Mouse (Mus musculus): ENCODE data around the gene Hcrtr1. TPM values are rescaled to one million over a fixed set of nuclear protein-coding genes. Genes with fewer than 3 reads are reported as not detected.

Gene Hcrtr1
- total RNA-seq (2021) = not detected

- intact Hi-C loops (cut with DNase I) = loop anchor here (5.0 kb wide), 1 partner anchor 108 kb away; no protein-coding TSS in a partner anchor
- no peak for DNase-seq
Observed at GRCm38 (mm10) chr4:130139214-130139492, at the start of gene Hcrtr1. TSS of gene Hcrtr1 (minus strand) at chr4:130139359.

- DNase-seq = peak; percentile 90 to 94
Observed at GRCm38 (mm10) chr4:130188806-130189297, 49.7 kb upstream of the Hcrtr1 start.

GRCm38 (mm10) chr4:130186891-130187290 is 47.7 kb upstream of the Hcrtr1 start:
- no peak for DNase-seq
- intact Hi-C loops (cut with DNase I) = loop anchor here (5.0 kb wide), 1 partner anchor 230 kb away; no protein-coding TSS in a partner anchor

More at GRCm38 (mm10) chr4:130188806-130189297, 49.7 kb upstream of the Hcrtr1 start:
- intact Hi-C loops (cut with DNase I) = loop anchor here (1.0 to 5.0 kb wide), 3 partner anchors 51 to 232 kb away; no protein-coding TSS in a partner anchor

- no peak for DNase-seq
- intact Hi-C loops (cut with DNase I) = loop anchor here (5.0 kb wide), 1 partner anchor 229 kb away; no protein-coding TSS in a partner anchor
Observed at GRCm38 (mm10) chr4:130186450-130186849, 47.3 kb upstream of the Hcrtr1 start.

- no peak for DNase-seq
- intact Hi-C loops (cut with DNase I) = loop anchor here (2.0 kb wide), 1 partner anchor 21 kb away; no protein-coding TSS in a partner anchor
Observed at GRCm38 (mm10) chr4:130183879-130184278, 44.7 kb upstream of the Hcrtr1 start.

GRCm38 (mm10) chr4:130183023-130183422 is 43.9 kb upstream of the Hcrtr1 start:
- no peak for DNase-seq
- intact Hi-C loops (cut with DNase I) = no loop called here

GRCm38 (mm10) chr4:130181886-130182285 is 42.7 kb upstream of the Hcrtr1 start:
- peak; percentile 59 to 67 for DNase-seq

GRCm38 (mm10) chr4:130180909-130181602 is 41.9 kb upstream of the Hcrtr1 start:
- DNase-seq = no peak
- intact Hi-C loops (cut with DNase I) = no loop called here

More at GRCm38 (mm10) chr4:130181886-130182285, 42.7 kb upstream of the Hcrtr1 start:
- intact Hi-C loops (cut with DNase I) = no loop called here

GRCm38 (mm10) chr4:130179876-130180275 is 40.7 kb upstream of the Hcrtr1 start:
- no peak for DNase-seq
- intact Hi-C loops (cut with DNase I) = no loop called here

- intact Hi-C loops (cut with DNase I) = no loop called here
- DNase-seq = no peak
Observed at GRCm38 (mm10) chr4:130177536-130177935, 38.4 kb upstream of the Hcrtr1 start.

- DNase-seq = peak; percentile 59 to 60
- intact Hi-C loops (cut with DNase I) = no loop called here
Observed at GRCm38 (mm10) chr4:130177087-130177486, 37.9 kb upstream of the Hcrtr1 start.

- DNase-seq = no peak
- intact Hi-C loops (cut with DNase I) = no loop called here
Observed at GRCm38 (mm10) chr4:130176156-130176720, 37.1 kb upstream of the Hcrtr1 start.

GRCm38 (mm10) chr4:130175072-130175711 is 36.0 kb upstream of the Hcrtr1 start, which contains the start of gene Tinagl1:
TSS of gene Tinagl1 (minus strand) at chr4:130175122.
- intact Hi-C loops (cut with DNase I) = no loop called here
- DNase-seq = peak; percentile 37 to 54

- DNase-seq = peak; percentile 76 to 84
- intact Hi-C loops (cut with DNase I) = no loop called here
Observed at GRCm38 (mm10) chr4:130174335-130175031, 35.3 kb upstream of the Hcrtr1 start.

- peak in 1 of 2 experiments; percentile 41 for DNase-seq
- intact Hi-C loops (cut with DNase I) = no loop called here
Observed at GRCm38 (mm10) chr4:130173911-130174311, 34.8 kb upstream of the Hcrtr1 start.

GRCm38 (mm10) chr4:130173060-130173822 is 34.1 kb upstream of the Hcrtr1 start:
- DNase-seq = peak in 1 of 2 experiments; percentile 30
- intact Hi-C loops (cut with DNase I) = no loop called here

- DNase-seq = peak; percentile 78
- intact Hi-C loops (cut with DNase I) = no loop called here
Observed at GRCm38 (mm10) chr4:130171951-130172765, 33.0 kb upstream of the Hcrtr1 start.

GRCm38 (mm10) chr4:130170362-130170761 is 31.2 kb upstream of the Hcrtr1 start:
- intact Hi-C loops (cut with DNase I) = no loop called here
- DNase-seq = peak in 1 of 2 experiments; percentile 48

- no peak for DNase-seq
- intact Hi-C loops (cut with DNase I) = loop anchor here (10.0 kb wide), 1 partner anchor 355 kb away; the partner anchor contains the start of gene Ptp4a2
Observed at GRCm38 (mm10) chr4:130169411-130169971, 30.3 kb upstream of the Hcrtr1 start.
